Mouse (Mus musculus) embryo, embryonic 11 days (tissue): ENCODE data around the gene Olfr615.
"Not testable (repeated sequence)": the region's sequence is repeated elsewhere in the genome, so short reads cannot be mapped to it uniquely, and the experiment has no call there.

Experiments used
- DNase-seq: peaks from one replicate; pipeline ENCODE4 v3.0.0-alpha.2; 2015

Olfr615 gene

GRCm38 (mm10) chr7:103555779-103556178, at the start of gene Olfr615:
Gene Olfr615 (plus strand): TSS chr7:103556079.
- no peak for DNase-seq

GRCm38 (mm10) chr7:103512022-103512421, 43.9 kb upstream of the Olfr615 start, which contains the start of gene Olfr610:
Gene Olfr610 (minus strand): TSS chr7:103512122.
- DNase-seq = no peak

GRCm38 (mm10) chr7:103520746-103521145, 35.1 kb upstream of the Olfr615 start, which contains the start of gene Olfr611:
Gene Olfr611 (minus strand): TSS chr7:103520846.
- not testable (repeated sequence) for DNase-seq

GRCm38 (mm10) chr7:103542617-103543016, 13.3 kb upstream of the Olfr615 start, which contains the start of gene Olfr612:
Gene Olfr612 (minus strand): TSS chr7:103542717.
- not testable (repeated sequence) for DNase-seq

- no peak for DNase-seq
Measured at GRCm38 (mm10) chr7:103547774-103548173, 8.1 kb upstream of the Olfr615 start, which contains the start of gene Olfr613. Gene Olfr613 (plus strand): TSS chr7:103548074.

- no peak for DNase-seq
Measured at GRCm38 (mm10) chr7:103569043-103569442, 13.2 kb downstream of the Olfr615 start, which contains the start of gene Olfr616. Gene Olfr616 (minus strand): TSS chr7:103569143.

GRCm38 (mm10) chr7:103572761-103573160, 16.9 kb downstream of the Olfr615 start, which contains the start of gene Olfr617:
Gene Olfr617 (plus strand): TSS chr7:103573061.
- DNase-seq = no peak

- no peak for DNase-seq
Measured at GRCm38 (mm10) chr7:103589803-103590202, 33.9 kb downstream of the Olfr615 start, which contains the start of gene Olfr618. Gene Olfr618 (plus strand): TSS chr7:103590103.

GRCm38 (mm10) chr7:103600275-103600674, 44.4 kb downstream of the Olfr615 start, which contains the start of gene Olfr619:
Gene Olfr619 (plus strand): TSS chr7:103600575.
- no peak for DNase-seq

GRCm38 (mm10) chr7:103607425-103607824, 51.5 kb downstream of the Olfr615 start:
- DNase-seq = no peak

- DNase-seq = no peak
Measured at GRCm38 (mm10) chr7:103612434-103612833, 56.6 kb downstream of the Olfr615 start, which contains the start of gene Olfr620. Gene Olfr620 (minus strand): TSS chr7:103612534.
